Mouse (Mus musculus) testis, adult 2 months (tissue): ENCODE data around the gene Fut8.

Experiments
- CTCF ChIP-seq: fragments of 200-500 bp; IDR thresholded peaks from 2 replicates; pipeline ENCODE4 v1.5.1; 2012; ENCODE audit warnings: low read depth, mild to moderate bottlenecking, inconsistent platforms, low read length, moderate library complexity; ENCODE audit not compliant: control insufficient read depth, insufficient read depth, insufficient replicate concordance
- POLR2A ChIP-seq: fragments of 200-500 bp; IDR thresholded peaks from 2 replicates; pipeline ENCODE4 v1.6.1; 2012; ENCODE audit warnings: low read depth, mild to moderate bottlenecking, inconsistent platforms, low read length, moderate library complexity; ENCODE audit not compliant: control insufficient read depth

DNA sequence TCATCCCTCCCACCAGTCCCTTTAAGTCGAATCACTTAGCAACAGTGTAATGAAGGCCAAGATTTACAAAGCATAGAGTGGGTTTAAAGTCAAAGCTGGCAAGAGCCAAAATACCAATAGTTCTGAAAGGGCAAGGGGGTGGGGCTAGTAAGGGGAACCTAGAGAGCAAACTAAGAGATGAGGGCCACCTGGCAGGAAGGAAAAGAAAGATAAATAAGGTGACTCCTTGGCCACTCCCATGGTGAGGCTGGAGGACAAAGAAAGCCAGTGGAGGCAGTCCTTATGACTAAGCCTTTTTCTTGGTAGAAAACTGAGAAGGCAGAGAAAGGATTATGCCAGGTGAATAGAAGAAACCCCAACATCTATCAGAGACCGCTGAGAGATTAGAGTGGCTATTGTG is 42.9 kb upstream of the Fut8 start:
- TF ChIP-seq CTCF = no peak
- TF ChIP-seq POLR2A = no peak
